Mouse (Mus musculus): ENCODE results near the gene Cfb. TPM values are rescaled to one million over a fixed set of nuclear protein-coding genes. Genes with fewer than 3 reads are reported as not detected.
"Not testable (repeated sequence)": the region's sequence is repeated elsewhere in the genome, so short reads cannot be mapped to it uniquely, and the experiment has no call there.

Cfb gene
- polyA plus RNA-seq, 1 experiment = 71.5 TPM

- peaks cover 43% of the 10 kb centered on the region for H3K36me3 ChIP-seq (ENCODE audit: control insufficient read depth, insufficient read depth, low read length)
These were observed 24.6 kb downstream of the Cfb start for GRCm38 (mm10) chr17:34837464-34838324.

DNA sequence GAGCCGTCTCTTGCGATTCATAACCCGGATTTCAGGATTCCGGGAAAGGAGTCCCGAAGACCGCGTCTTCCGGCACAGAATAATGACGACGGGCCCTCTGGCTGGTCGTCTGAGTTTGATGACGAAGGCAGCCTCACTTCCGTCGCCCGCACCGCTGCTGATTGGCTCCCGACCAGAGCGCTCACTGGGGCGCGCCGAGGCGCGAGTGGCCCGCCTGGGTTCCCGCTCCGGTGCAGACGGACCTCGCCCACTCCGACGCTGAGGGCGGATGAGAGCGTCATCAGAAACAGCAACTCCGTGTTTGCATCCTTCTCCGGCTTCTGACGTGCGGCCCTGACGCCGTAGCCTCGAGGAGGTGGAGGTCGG is 25.5 kb downstream of the Cfb start, which contains the start of the genes Stk19 and Dxo:
Gene Stk19 (minus strand): TSS at position 90 of the 366 bp plus-strand sequence.
Gene Dxo (plus strand): TSS at position 164 of the 366 bp plus-strand sequence.
- Histone ChIP-seq H3K4me1 (ENCODE audit: control insufficient read depth, insufficient read depth, insufficient read length, low read length) (peaks cover 11% of the 10 kb centered on the region), H3K4me3 (ENCODE audit: low read depth, low read length) (peak within 1 kb of the TSS; percentile 79), H3K27ac (ENCODE audit: insufficient read depth, low read depth, low read length) (peak within 1 kb of the TSS; percentile 66), H3K27me3 (ENCODE audit: control insufficient read depth, insufficient read depth, low read length) (no peaks in the 10 kb centered on the region), H3K36me3 (ENCODE audit: control insufficient read depth, insufficient read depth, low read length) (peaks cover 45% of the 10 kb centered on the region)
- no peak for TF ChIP-seq CTCF (IDR thresholded peaks at IDR 0.05; ENCODE audit: extremely low read depth, insufficient read length, insufficient replicate concordance, low read depth, low read length)
- peak; percentile 35 for TF ChIP-seq POLR2A (IDR thresholded peaks at IDR 0.05; ENCODE audit: low read depth, low read length)
- 1% methylated on average over 40 of the region's 40 CpGs for WGBS

More at GRCm38 (mm10) chr17:34837464-34838324, 24.6 kb downstream of the Cfb start:
- Histone ChIP-seq H3K4me1 (ENCODE audit: control insufficient read depth, insufficient read depth, insufficient read length, low read length) (peaks cover 11% of the 10 kb centered on the region), H3K27ac (ENCODE audit: insufficient read depth, low read depth, low read length) (peak overlapping the region; percentile 66), H3K27me3 (ENCODE audit: control insufficient read depth, insufficient read depth, low read length) (no peaks in the 10 kb centered on the region), H3K4me3 (ENCODE audit: low read depth, low read length) (peak overlapping the region; percentile 79)
- TF ChIP-seq POLR2A (IDR thresholded peaks at IDR 0.05; ENCODE audit: low read depth, low read length) = no peak
- no peak for TF ChIP-seq CTCF (IDR thresholded peaks at IDR 0.05; ENCODE audit: extremely low read depth, insufficient read length, insufficient replicate concordance, low read depth, low read length)
- 27% methylated on average over 43 of the region's 43 CpGs for WGBS

- Histone ChIP-seq H3K36me3 (ENCODE audit: control insufficient read depth, insufficient read depth, low read length) (peaks cover 44% of the 10 kb centered on the region), H3K4me1 (ENCODE audit: control insufficient read depth, insufficient read depth, insufficient read length, low read length) (peaks cover 11% of the 10 kb centered on the region), H3K27ac (ENCODE audit: insufficient read depth, low read depth, low read length) (peak overlapping the region; percentile 52), H3K27me3 (ENCODE audit: control insufficient read depth, insufficient read depth, low read length) (no peaks in the 10 kb centered on the region), H3K4me3 (ENCODE audit: low read depth, low read length) (peak overlapping the region; percentile 79)
- TF ChIP-seq CTCF (IDR thresholded peaks at IDR 0.05; ENCODE audit: extremely low read depth, insufficient read length, insufficient replicate concordance, low read depth, low read length) (no peak), POLR2A (IDR thresholded peaks at IDR 0.05; ENCODE audit: low read depth, low read length) (no peak)
- 4% methylated on average over 48 of the region's 48 CpGs for WGBS
These were observed 26.0 kb downstream of the Cfb start for GRCm38 (mm10) chr17:34836155-34836855.

GRCm38 (mm10) chr17:34830776-34831175 is 31.5 kb downstream of the Cfb start:
- not testable (repeated sequence) for H3K4me3 ChIP-seq (ENCODE audit: low read depth, low read length); H3K27ac ChIP-seq (ENCODE audit: insufficient read depth, low read depth, low read length); H3K4me1 ChIP-seq (ENCODE audit: control insufficient read depth, insufficient read depth, insufficient read length, low read length); H3K27me3 ChIP-seq (ENCODE audit: control insufficient read depth, insufficient read depth, low read length)
- WGBS = 100% methylated on average over 1 of the region's 1 CpGs
- peaks cover 68% of the 10 kb centered on the region for H3K36me3 ChIP-seq (ENCODE audit: control insufficient read depth, insufficient read depth, low read length)

DNA sequence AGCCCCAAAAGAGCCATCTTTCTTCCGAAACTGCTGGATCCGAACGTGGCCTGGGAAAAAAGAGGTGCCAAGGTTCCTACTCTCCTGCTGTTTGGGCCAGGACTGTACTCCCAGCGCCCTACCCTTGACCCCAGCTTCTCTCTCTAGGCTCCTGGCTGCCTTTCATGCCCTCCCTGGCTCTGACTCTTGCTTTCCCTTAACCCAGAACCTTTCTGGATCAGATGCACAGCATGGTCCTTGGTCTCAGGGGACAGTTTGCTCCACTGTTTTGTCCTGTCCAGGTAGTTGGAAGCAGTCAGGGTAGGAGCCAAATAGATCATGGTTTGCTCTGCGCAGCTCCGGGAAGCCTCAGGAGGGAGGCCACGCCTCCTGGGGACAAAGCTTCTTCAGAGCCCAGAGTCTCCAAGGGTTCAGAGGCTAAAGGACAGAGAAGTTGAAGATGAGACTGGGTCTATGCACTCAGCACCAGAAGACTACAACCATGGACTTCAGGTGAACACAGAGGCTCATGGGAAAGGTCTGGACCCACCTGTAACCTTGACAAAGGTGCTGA is 47.4 kb downstream of the Cfb start:
- Histone ChIP-seq H3K36me3 (ENCODE audit: control insufficient read depth, insufficient read depth, low read length) (no peaks in the 10 kb centered on the region), H3K4me3 (ENCODE audit: low read depth, low read length) (no peak overlapping the region), H3K27me3 (ENCODE audit: control insufficient read depth, insufficient read depth, low read length) (no peaks in the 10 kb centered on the region), H3K4me1 (ENCODE audit: control insufficient read depth, insufficient read depth, insufficient read length, low read length) (no peaks in the 10 kb centered on the region), H3K27ac (ENCODE audit: insufficient read depth, low read depth, low read length) (no peak overlapping the region)
- TF ChIP-seq POLR2A (IDR thresholded peaks at IDR 0.05; ENCODE audit: low read depth, low read length) (no peak), CTCF (IDR thresholded peaks at IDR 0.05; ENCODE audit: extremely low read depth, insufficient read length, insufficient replicate concordance, low read depth, low read length) (no peak)
- 71% methylated on average over 7 of the region's 7 CpGs for WGBS

- WGBS = 61% methylated on average over 12 of the region's 12 CpGs
- H3K27ac ChIP-seq (ENCODE audit: insufficient read depth, low read depth, low read length); H3K36me3 ChIP-seq (ENCODE audit: control insufficient read depth, insufficient read depth, low read length); H3K4me3 ChIP-seq (ENCODE audit: low read depth, low read length); H3K4me1 ChIP-seq (ENCODE audit: control insufficient read depth, insufficient read depth, insufficient read length, low read length); H3K27me3 ChIP-seq (ENCODE audit: control insufficient read depth, insufficient read depth, low read length): not testable (repeated sequence)
- TF ChIP-seq CTCF (IDR thresholded peaks at IDR 0.05; ENCODE audit: extremely low read depth, insufficient read length, insufficient replicate concordance, low read depth, low read length) = peak; percentile 72
These were observed 48.6 kb downstream of the Cfb start for GRCm38 (mm10) chr17:34813747-34814146.

- Histone ChIP-seq H3K4me1 (ENCODE audit: control insufficient read depth, insufficient read depth, insufficient read length, low read length) (no peaks in the 10 kb centered on the region), H3K4me3 (ENCODE audit: low read depth, low read length) (no peak overlapping the region), H3K27me3 (ENCODE audit: control insufficient read depth, insufficient read depth, low read length) (no peaks in the 10 kb centered on the region), H3K27ac (ENCODE audit: insufficient read depth, low read depth, low read length) (no peak overlapping the region), H3K36me3 (ENCODE audit: control insufficient read depth, insufficient read depth, low read length) (no peaks in the 10 kb centered on the region)
- TF ChIP-seq POLR2A (IDR thresholded peaks at IDR 0.05; ENCODE audit: low read depth, low read length) = no peak
- TF ChIP-seq CTCF (IDR thresholded peaks at IDR 0.05; ENCODE audit: extremely low read depth, insufficient read length, insufficient replicate concordance, low read depth, low read length) = no peak
- 40% methylated on average over 15 of the region's 15 CpGs for WGBS
These were observed 51.0 kb downstream of the Cfb start for GRCm38 (mm10) chr17:34811275-34811674.

DNA sequence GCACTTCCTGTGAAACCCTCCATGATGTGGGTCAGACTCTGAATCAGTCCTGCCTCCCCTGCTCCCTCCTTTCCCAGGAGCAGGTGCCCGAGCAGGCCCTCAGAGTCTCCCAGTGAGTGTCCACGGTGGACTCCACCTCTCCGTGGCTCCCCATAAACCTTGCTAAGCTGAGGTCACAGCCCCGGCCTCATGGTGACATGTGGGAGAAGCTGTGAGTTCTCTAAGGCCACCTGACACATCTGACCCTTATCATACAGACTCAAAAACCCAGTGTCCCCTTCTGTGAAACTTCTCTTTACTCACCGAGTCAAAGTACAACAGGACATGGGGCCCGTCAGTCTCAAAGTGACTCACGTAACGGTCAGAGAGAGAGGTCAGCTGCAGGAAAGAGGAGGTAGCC is 51.5 kb downstream of the Cfb start:
- not testable (repeated sequence) for H3K27ac ChIP-seq (ENCODE audit: insufficient read depth, low read depth, low read length); H3K36me3 ChIP-seq (ENCODE audit: control insufficient read depth, insufficient read depth, low read length); H3K4me3 ChIP-seq (ENCODE audit: low read depth, low read length); H3K4me1 ChIP-seq (ENCODE audit: control insufficient read depth, insufficient read depth, insufficient read length, low read length); H3K27me3 ChIP-seq (ENCODE audit: control insufficient read depth, insufficient read depth, low read length)
- WGBS = 62% methylated on average over 8 of the region's 8 CpGs

GRCm38 (mm10) chr17:34810411-34810810 is 51.9 kb downstream of the Cfb start:
- not testable (repeated sequence) for H3K36me3 ChIP-seq (ENCODE audit: control insufficient read depth, insufficient read depth, low read length); H3K27me3 ChIP-seq (ENCODE audit: control insufficient read depth, insufficient read depth, low read length); H3K4me3 ChIP-seq (ENCODE audit: low read depth, low read length); H3K4me1 ChIP-seq (ENCODE audit: control insufficient read depth, insufficient read depth, insufficient read length, low read length); H3K27ac ChIP-seq (ENCODE audit: insufficient read depth, low read depth, low read length)
- 88% methylated on average over 5 of the region's 5 CpGs for WGBS
